Mouse (Mus musculus) stomach, embryonic 15.5 days (tissue): ENCODE data around the gene Dbndd1. TPM values are rescaled to one million over a fixed set of nuclear protein-coding genes. Genes with fewer than 3 reads are reported as not detected.

Source experiments
- polyA plus RNA-seq: library from polyadenylated mRNA; unstranded; fragments of >200 nt; fragmentation: Nextera tagmentation; extraction: Ambion mirVana; gene quantifications from 2 replicates; pipeline ENCODE4 v1.2.1, GENCODE M21; 2015

Dbndd1 gene
- polyA plus RNA-seq, 1 experiment from 2014 or later = 2.9 TPM

Other genes with a start within 250 kb of the Dbndd1 start
- gene Fanca, start 196.9 kb downstream of the Dbndd1 start, polyA plus RNA-seq = 20.9 and 22.8 TPM in 2 replicates
- 5.4 and 5.9 TPM in 2 replicates for gene Spire2, start 182.8 kb downstream of the Dbndd1 start, polyA plus RNA-seq
- 159 and 182 TPM in 2 replicates for gene Tcf25, start 141.7 kb downstream of the Dbndd1 start, polyA plus RNA-seq
- gene Mc1r, start 108.4 kb downstream of the Dbndd1 start, polyA plus RNA-seq = not detected in 2 replicates
- 55.7 and 57.1 TPM in 2 replicates for gene Tubb3, start 104.0 kb downstream of the Dbndd1 start, polyA plus RNA-seq
- gene Def8, start 91.9 kb downstream of the Dbndd1 start, polyA plus RNA-seq = 24.9 and 28.1 TPM in 2 replicates
- 46.8 and 57.6 TPM in 2 replicates for gene Afg3l1, start 37.6 kb downstream of the Dbndd1 start, polyA plus RNA-seq
- gene Gas8, start 3.4 kb upstream of the Dbndd1 start, polyA plus RNA-seq = 24.7 and 25.7 TPM in 2 replicates
- 8.9 and 9.6 TPM in 2 replicates for gene Rhou, start 138.5 kb upstream of the Dbndd1 start, polyA plus RNA-seq